Mouse (Mus musculus) left cerebral cortex, adult 18-20 months (tissue): ENCODE data around the gene Fbxw11. TPM values are rescaled to one million over a fixed set of nuclear protein-coding genes. Genes with fewer than 3 reads are reported as not detected.
"Not testable (repeated sequence)": the region's sequence is repeated elsewhere in the genome, so short reads cannot be mapped to it uniquely, and the experiment has no call there.

Experiments used
- DNase-seq, 2 experiments: peaks; one replicate each; pipeline ENCODE4 v3.0.0; 2021 to 2022; ENCODE audit warnings: low spot score in 2 of 2, mixed read lengths in 1 of 2
- total RNA-seq, 2 experiments: library from RNA; stranded (reverse); gene quantifications; 2 replicates each; pipeline ENCODE4 v1.2.3; 2021

The Fbxw11 gene
- total RNA-seq, 2 experiments from 2014 or later = 116 to 119 TPM

GRCm38 (mm10) chr11:32706406-32706993 lies 64.0 kb downstream of the Fbxw11 start:
- DNase-seq = no peak

DNA sequence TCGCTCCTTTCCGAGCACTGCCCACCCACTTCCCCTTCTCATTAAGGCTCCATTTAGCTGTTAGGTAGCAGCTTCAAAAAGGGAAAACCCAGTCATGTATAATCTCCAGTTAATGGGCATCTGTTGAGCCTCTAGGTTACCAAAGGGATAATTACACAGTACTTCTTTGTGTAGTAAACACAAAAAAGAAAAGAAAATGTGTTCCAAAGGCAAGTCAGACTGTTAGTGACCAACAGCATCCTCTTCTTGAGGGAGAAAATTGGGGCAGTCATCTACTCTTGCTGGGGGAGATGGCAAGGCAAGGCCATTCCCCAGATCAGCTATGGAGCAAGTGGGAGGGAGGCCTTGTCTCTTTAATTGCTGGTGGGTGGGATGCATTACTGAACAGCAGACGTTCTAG lies 65.0 kb downstream of the Fbxw11 start:
- no peak for DNase-seq

- no peak for DNase-seq
Observed at GRCm38 (mm10) chr11:32708739-32709501, 66.4 kb downstream of the Fbxw11 start.

GRCm38 (mm10) chr11:32709563-32709962 lies 67.0 kb downstream of the Fbxw11 start:
- peak; percentile 47 to 68 for DNase-seq

DNA sequence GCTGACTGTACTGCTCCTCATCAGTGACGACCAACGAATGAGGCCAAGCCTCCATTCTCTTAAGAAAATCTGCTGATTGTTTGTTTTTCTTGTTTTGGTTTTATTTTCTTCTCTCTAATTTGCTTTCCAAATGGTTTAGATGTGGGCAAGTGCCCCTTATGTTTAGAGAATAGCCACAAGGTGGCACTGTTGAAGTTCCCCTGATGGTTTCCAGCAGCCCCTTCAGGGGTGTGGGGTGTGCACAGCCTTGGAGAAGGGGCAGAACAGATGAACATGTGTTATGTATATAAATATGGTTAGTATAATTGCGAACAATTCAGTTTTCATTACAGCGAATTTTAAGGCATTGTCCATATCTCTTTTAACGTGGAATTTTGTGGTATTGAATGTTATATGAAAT lies 71.7 kb downstream of the Fbxw11 start:
- DNase-seq = no peak

DNA sequence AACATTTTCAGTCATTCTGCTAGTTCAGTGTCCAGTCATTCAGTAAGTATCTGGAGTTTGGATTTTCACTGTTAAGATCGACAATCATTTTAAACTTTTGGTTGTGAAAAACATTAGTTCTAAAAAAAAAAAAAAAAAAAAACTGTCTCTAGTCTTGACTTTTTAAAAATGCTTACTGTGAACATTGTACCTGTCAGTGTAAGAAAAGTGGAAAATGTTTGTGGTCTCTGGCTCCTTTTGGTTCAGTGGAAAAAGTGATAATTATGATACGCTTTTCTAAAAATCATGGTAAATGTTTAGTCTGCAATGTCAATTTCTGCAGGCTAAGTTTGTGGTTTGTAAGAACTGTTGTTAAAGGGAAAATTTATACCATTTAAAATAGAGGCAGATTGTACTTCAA lies 72.4 kb downstream of the Fbxw11 start:
- DNase-seq = no peak

GRCm38 (mm10) chr11:32715495-32715894 lies 73.0 kb downstream of the Fbxw11 start:
- no peak for DNase-seq

- DNase-seq = no peak
Observed at GRCm38 (mm10) chr11:32715970-32716369, 73.4 kb downstream of the Fbxw11 start.

DNA sequence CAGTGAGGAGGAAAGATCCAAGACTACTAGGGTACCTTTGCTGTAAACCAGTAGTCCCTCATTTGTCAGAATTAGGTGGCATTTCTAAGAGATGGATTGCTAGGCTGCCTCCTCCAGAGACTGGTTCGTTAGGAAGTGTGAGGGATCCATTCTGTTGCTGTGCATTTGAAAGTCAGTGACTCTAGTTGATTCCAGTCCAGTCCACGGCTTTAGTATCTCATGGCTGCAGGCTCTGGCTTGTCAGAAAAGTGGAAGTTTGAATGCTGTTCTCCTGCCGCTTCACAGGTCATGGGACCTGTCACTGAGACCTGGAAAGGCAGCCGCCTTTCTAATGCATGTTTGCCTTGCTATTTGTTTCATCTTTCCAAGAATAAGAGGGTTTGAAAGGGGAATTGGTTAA lies 74.4 kb downstream of the Fbxw11 start:
- DNase-seq = no peak

GRCm38 (mm10) chr11:32717711-32718110 lies 75.2 kb downstream of the Fbxw11 start:
- not testable (repeated sequence) for DNase-seq

DNA sequence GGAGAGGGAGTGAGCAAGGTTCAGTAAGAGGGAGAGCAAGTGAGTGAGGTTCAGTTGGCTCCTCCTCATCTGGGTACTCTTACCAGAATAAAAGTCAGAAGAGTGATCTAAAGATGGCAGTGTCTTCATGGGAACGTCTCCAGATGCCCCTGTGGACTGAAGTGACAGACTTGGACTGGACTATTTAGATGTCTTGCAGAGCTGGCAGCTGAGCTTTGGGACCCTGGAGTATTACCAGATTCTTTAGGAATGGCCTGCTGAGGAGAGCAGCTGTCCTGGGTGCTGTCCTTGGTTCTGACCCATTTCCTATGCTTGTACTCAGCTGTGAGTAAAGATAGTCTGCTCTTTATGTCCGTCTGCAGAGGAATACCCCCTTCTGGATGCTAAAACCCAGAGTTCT lies 75.8 kb downstream of the Fbxw11 start:
- DNase-seq = no peak

GRCm38 (mm10) chr11:32718979-32719378 lies 76.5 kb downstream of the Fbxw11 start:
- DNase-seq = no peak

DNA sequence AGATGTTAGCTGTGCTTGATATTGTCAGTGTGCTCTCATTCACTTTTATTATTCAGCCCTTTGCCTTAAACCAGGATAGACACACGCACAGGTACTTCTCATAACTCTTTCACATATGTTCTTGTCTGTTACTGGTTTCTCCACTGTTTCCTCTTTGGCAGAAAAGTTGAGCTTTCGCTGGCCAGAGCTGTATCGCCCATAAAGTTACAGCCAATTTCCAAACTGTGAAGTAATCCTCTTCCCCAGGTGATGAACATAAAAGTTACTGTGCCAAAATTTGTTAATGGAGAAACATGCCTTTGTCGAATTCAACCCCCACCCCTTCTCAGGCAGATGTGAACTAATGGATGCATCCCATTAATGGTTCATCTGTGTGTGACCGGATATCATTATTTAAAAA lies 80.1 kb downstream of the Fbxw11 start:
- DNase-seq = no peak

- no peak for DNase-seq
Observed at GRCm38 (mm10) chr11:32723287-32723686, 80.8 kb downstream of the Fbxw11 start.

DNA sequence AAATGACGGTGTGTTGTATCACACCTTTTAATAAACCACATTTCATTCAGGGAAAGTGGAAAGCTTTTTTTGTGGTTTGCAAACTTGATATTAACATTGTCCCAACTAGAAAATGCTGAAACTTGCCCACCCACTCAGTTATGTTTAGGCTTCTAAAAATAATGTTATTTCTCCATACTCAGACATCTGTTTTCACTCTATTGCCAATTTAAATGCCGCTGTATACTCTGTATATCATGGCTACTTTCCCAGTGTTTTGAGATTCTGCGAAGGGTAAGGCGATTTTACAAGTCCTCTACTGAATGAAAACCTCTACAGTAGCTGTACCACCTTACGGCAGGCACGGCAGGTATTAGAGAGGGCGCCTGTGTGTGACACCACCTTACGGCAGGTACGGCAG lies 82.6 kb downstream of the Fbxw11 start:
- DNase-seq = no peak

DNA sequence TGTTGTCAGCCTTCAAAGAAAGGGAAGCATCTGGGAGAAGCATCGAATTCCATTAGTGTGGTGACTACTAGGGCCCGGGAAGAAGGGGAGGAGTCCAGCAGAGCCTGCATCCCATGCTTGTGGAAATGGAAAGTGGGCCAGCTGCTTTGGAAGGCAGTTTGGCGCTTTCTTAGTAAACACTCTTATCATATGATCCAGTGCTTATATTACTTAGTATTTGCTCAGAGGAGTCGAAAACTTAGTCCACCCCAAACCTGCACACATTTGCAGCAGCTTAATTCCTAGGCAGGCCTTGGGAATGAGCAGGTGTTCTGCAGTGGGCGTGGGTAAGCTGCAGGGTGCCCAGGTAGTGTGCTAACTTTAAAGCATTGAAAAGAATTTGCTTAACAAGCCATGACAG lies 89.9 kb downstream of the Fbxw11 start:
- DNase-seq = no peak

DNA sequence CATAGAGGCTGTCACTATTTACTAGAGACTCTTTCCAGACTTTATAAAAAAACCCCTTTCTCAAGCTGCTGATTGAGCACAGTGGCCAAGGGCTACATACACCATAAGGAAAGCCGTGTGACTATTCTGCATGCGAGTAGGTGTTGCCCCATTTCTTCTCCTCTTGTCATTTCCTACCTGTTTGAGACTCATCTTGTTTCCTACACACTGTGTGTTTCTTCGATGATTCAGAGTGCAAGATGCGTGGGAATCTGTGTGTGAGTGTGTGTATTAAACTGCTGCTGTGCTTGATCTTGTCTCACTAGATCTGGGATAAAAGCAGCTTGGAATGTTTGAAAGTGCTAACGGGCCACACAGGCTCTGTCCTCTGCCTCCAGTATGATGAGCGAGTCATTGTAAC lies 90.7 kb downstream of the Fbxw11 start:
- no peak for DNase-seq

GRCm38 (mm10) chr11:32736371-32736770 lies 93.8 kb downstream of the Fbxw11 start:
- DNase-seq = no peak

- no peak for DNase-seq
Observed at GRCm38 (mm10) chr11:32737729-32738128, 95.2 kb downstream of the Fbxw11 start.

GRCm38 (mm10) chr11:32743891-32744290 lies 101.4 kb downstream of the Fbxw11 start:
- no peak for DNase-seq

- no peak for DNase-seq
Observed at GRCm38 (mm10) chr11:32744463-32744862, 101.9 kb downstream of the Fbxw11 start.

DNA sequence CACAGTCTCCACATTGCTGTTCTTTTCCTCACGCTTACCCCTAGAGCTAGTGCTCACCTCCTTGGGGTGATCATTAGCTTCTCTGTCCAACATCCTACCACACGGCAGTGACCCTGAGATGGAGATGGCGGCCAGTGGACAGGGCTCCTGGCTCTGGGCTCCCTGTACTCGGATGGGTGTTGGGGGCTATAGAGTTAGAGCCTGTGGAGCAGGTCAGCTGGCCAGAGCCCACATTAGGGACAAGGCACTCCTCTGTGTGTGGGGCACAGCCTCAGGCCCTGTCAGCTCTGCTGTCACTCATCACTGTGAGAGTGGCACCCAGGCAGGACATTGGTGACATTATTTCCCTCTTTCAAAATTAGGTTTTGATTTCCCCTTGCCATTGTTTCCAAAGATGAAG lies 102.9 kb downstream of the Fbxw11 start:
- DNase-seq = no peak

DNA sequence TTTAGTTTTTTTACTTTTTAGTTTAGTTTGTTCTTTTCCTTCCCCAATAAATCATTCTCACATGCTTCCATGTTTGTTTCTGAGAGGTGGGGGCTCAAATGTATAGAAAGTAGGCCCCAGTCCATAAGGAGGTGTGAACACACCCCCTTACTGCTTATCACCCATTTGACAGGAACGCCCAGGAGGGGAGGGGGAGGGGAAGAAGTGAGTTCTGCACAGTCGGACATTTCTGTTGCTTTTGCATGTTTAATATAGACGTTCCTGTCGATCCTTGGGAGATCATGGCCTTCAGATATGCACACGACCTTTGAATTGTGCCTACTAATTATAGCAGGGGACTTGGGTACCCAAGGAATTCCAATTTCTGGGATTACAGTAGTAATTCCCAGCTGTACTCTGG lies 103.5 kb downstream of the Fbxw11 start:
- no peak for DNase-seq
